Mouse (Mus musculus) adrenal gland (tissue): ENCODE data around the gene Gm20918.
"Not testable (repeated sequence)": the region's sequence is repeated elsewhere in the genome, so short reads cannot be mapped to it uniquely, and the experiment has no call there.

Experiments used
- intact Hi-C: fragments of 180-260 bp; cut with DNase I; formaldehyde crosslinking; loops from one replicate; pipeline ENCODE4 v1.15.1; 2025
- long read RNA-seq, 2 experiments: library from polyadenylated mRNA; unstranded; transcript quantifications; one replicate each; pipeline ENCODE4 v2.0.0; 2020; ENCODE audit warnings: borderline replicate concordance in 1 of 2; ENCODE audit not compliant: insufficient replicate concordance in 1 of 2

The Gm20918 gene
- long read RNA-seq, experiment 1 = 0 reads
- long read RNA-seq, experiment 2 = 0 reads

DNA sequence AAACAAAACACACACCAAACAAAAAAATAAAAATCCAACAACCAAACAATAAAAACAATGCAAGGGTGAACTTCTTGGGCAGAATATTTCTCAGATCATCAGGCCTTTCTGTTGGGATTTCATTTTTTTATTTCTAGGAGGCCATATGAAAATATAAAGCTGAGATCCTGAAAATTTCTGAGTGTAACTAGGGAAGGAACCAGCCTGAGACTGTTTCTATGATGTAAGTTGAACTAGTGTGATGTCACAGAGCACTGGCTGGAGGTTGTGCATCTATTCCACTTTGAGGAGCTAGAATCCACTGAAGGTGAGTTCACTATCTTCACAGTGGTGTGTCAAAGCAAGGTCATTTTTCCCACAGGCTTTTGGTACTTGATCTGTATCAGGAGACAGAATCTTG lies at the start of gene Gm20918:
Gene Gm20918, plus strand, starts transcription at position 301 of the 400 bp plus-strand sequence.
- intact Hi-C loops = not testable (repeated sequence)
